Mouse (Mus musculus) telencephalon, adult 2 months (tissue): ENCODE results near the gene Plppr3.
A peak's percentile ranks its signal among the peaks of the same experiment; 100 is the strongest.

Experiments used
- DNase-seq: peaks from one replicate; pipeline ENCODE4 v3.0.0-alpha.2; 2011; ENCODE audit warnings: low read depth, low spot score

Gene Plppr3

GRCm38 (mm10) chr10:79852827-79853226 is 21.6 kb downstream of the Plppr3 start:
- DNase-seq: no peak

- DNase-seq: no peak
These were observed 22.2 kb downstream of the Plppr3 start for GRCm38 (mm10) chr10:79852107-79852789.

GRCm38 (mm10) chr10:79851653-79852052 is 22.8 kb downstream of the Plppr3 start:
- DNase-seq: no peak

GRCm38 (mm10) chr10:79849941-79850628 is 24.3 kb downstream of the Plppr3 start:
- no peak for DNase-seq

GRCm38 (mm10) chr10:79846553-79846952 is 27.9 kb downstream of the Plppr3 start:
- DNase-seq: no peak

- no peak for DNase-seq
These were observed 31.0 kb downstream of the Plppr3 start for GRCm38 (mm10) chr10:79843476-79843875.

GRCm38 (mm10) chr10:79842322-79842721 is 32.1 kb downstream of the Plppr3 start:
- no peak for DNase-seq

GRCm38 (mm10) chr10:79840644-79841551 is 33.5 kb downstream of the Plppr3 start:
- DNase-seq: peak; percentile 84

GRCm38 (mm10) chr10:79840091-79840490 is 34.3 kb downstream of the Plppr3 start:
- DNase-seq: no peak

GRCm38 (mm10) chr10:79838151-79838550 is 36.3 kb downstream of the Plppr3 start:
- no peak for DNase-seq

GRCm38 (mm10) chr10:79836918-79837317 is 37.5 kb downstream of the Plppr3 start:
- DNase-seq: no peak

GRCm38 (mm10) chr10:79834769-79835398 is 39.5 kb downstream of the Plppr3 start:
- no peak for DNase-seq

- DNase-seq: no peak
These were observed 41.6 kb downstream of the Plppr3 start for GRCm38 (mm10) chr10:79832786-79833181.

GRCm38 (mm10) chr10:79832026-79832785 is 42.2 kb downstream of the Plppr3 start:
- no peak for DNase-seq

- no peak for DNase-seq
These were observed 42.9 kb downstream of the Plppr3 start for GRCm38 (mm10) chr10:79831583-79831982.

- no peak for DNase-seq
These were observed 50.0 kb downstream of the Plppr3 start for GRCm38 (mm10) chr10:79824413-79824812.

GRCm38 (mm10) chr10:79823011-79823410 is 51.4 kb downstream of the Plppr3 start:
- DNase-seq: no peak

- DNase-seq: no peak
These were observed 52.1 kb downstream of the Plppr3 start for GRCm38 (mm10) chr10:79822372-79822771.

- DNase-seq: no peak
These were observed 52.7 kb downstream of the Plppr3 start for GRCm38 (mm10) chr10:79821731-79822130.

- no peak for DNase-seq
These were observed 53.7 kb downstream of the Plppr3 start, which contains the start of gene Misp for GRCm38 (mm10) chr10:79820782-79821181. Misp (plus strand) TSS chr10:79820989.

GRCm38 (mm10) chr10:79820277-79820676 is 54.2 kb downstream of the Plppr3 start:
- no peak for DNase-seq
